Mouse (Mus musculus) limb, embryonic 11.5 days (tissue): ENCODE measurements around the gene Dph3. TPM values are rescaled to one million over a fixed set of nuclear protein-coding genes. Genes with fewer than 3 reads are reported as not detected.
"Not testable (repeated sequence)": the region's sequence is repeated elsewhere in the genome, so short reads cannot be mapped to it uniquely, and the experiment has no call there.

ENCODE experiments used
- ATAC-seq: fragments of 200-750 bp; cut with Nextera tagmentation; 2 replicates; pipeline ENCODE4 v1.8.0; 2017; ENCODE audit warnings: low read depth; ENCODE audit not compliant: insufficient number of reproducible peaks, low FRiP score, low TSS enrichment
- DNase-seq: peaks from one replicate; pipeline ENCODE4 v3.0.0-alpha.2; 2015; ENCODE audit warnings: low spot score
- H3K27ac ChIP-seq: fragments of 300-500 bp; sonication (generic); replicated peaks from 2 replicates; pipeline ENCODE4 v1.5.1; 2014; ENCODE audit warnings: low read depth, mild to moderate bottlenecking, low read length
- H3K27me3 ChIP-seq: fragments of 300-500 bp; sonication (generic); 2 replicates; pipeline ENCODE4 v1.6.1; 2014; ENCODE audit warnings: mild to moderate bottlenecking, low read length, mixed read lengths; ENCODE audit not compliant: control insufficient read depth, insufficient read depth
- H3K36me3 ChIP-seq: fragments of 300-500 bp; sonication (generic); 2 replicates; pipeline ENCODE4 v1.6.1; 2014; ENCODE audit warnings: mild to moderate bottlenecking, low read length, moderate library complexity, mixed read lengths; ENCODE audit not compliant: control insufficient read depth, insufficient read depth
- H3K4me1 ChIP-seq: fragments of 300-500 bp; sonication (generic); 2 replicates; pipeline ENCODE4 v1.6.1; 2014; ENCODE audit warnings: low read length, mixed read lengths; ENCODE audit not compliant: control insufficient read depth, insufficient read depth
- H3K4me2 ChIP-seq: fragments of 300-500 bp; sonication (generic); 2 replicates; pipeline ENCODE4 v1.6.1; 2014; ENCODE audit warnings: low read depth, mild to moderate bottlenecking, moderate library complexity; ENCODE audit not compliant: severe bottlenecking
- H3K4me3 ChIP-seq: fragments of 300-500 bp; sonication (generic); 2 replicates; pipeline ENCODE4 v1.5.1; 2014; ENCODE audit warnings: low read depth, low read length
- H3K9ac ChIP-seq: fragments of 300-500 bp; sonication (generic); 2 replicates; pipeline ENCODE4 v1.6.1; 2014; ENCODE audit warnings: mild to moderate bottlenecking, low read length
- H3K9me3 ChIP-seq: fragments of 300-500 bp; sonication (generic); 2 replicates; pipeline ENCODE4 v1.6.1; 2016; ENCODE audit warnings: low read length; ENCODE audit not compliant: control insufficient read depth
- WGBS: fragments of 180-500 bp; shearing (Covaris S2); extraction: QIAGEN DNeasy Blood & Tissue Kit; methylation state at CpG from one replicate; pipeline ENCODE4 v1.1.7; 2014; 5-methylcytosine and 5-hydroxymethylcytosine counted together
- polyA plus RNA-seq: library from polyadenylated mRNA; unstranded; fragments of >200 nt; fragmentation: Nextera tagmentation; extraction: Ambion mirVana; gene quantifications from 2 replicates; pipeline ENCODE4 v1.2.1, GENCODE M21; 2014

The Dph3 gene
- 86.8 and 86.9 TPM in 2 replicates for polyA plus RNA-seq

- DNase-seq: peak; percentile 99
- WGBS: under 1% methylated on average over 43 of the region's 43 CpGs
- peak; percentile 96 for ATAC-seq
- Histone ChIP-seq H3K36me3 (peaks cover 9% of the 10 kb centered on the region), H3K4me2 (peak within 1 kb of the TSS; percentile 49), H3K9me3 (no peaks in the 10 kb centered on the region), H3K4me1 (no peaks in the 10 kb centered on the region; the same call in 1 of the 2 replicates), H3K9ac (peak within 1 kb of the TSS; percentile 70), H3K27me3 (no peaks in the 10 kb centered on the region), H3K4me3 (peak within 1 kb of the TSS; percentile 56), H3K27ac (no peak within 1 kb of the TSS; the same call in 1 of the 2 replicates)
These were observed at the start of gene Dph3 for GRCm38 (mm10) chr14:32085486-32086201. Dph3 (minus strand) TSS chr14:32085729.

- Histone ChIP-seq H3K4me1 (0 out of 2 replicates have a peak, but pooled peaks cover 2% of the 10 kb centered on the region), H3K36me3 (no peaks in the 10 kb centered on the region), H3K4me2 (no peak overlapping the region), H3K4me3 (no peak overlapping the region), H3K27ac (no peak overlapping the region), H3K9ac (no peak overlapping the region), H3K27me3 (no peaks in the 10 kb centered on the region), H3K9me3 (no peaks in the 10 kb centered on the region)
- no peak for ATAC-seq
- DNase-seq: no peak
- WGBS: 36% methylated on average over 2 of the region's 2 CpGs
These were observed 48.8 kb upstream of the Dph3 start for GRCm38 (mm10) chr14:32134293-32134692.

- 86% methylated on average over 4 of the region's 4 CpGs for WGBS
- no peak for ATAC-seq
- no peak overlapping the region for H3K4me3 ChIP-seq
- H3K4me1 ChIP-seq: 0 out of 2 replicates have a peak, but pooled peaks cover 2% of the 10 kb centered on the region
- no peaks in the 10 kb centered on the region for H3K9me3 ChIP-seq
- H3K9ac ChIP-seq: no peak overlapping the region
- DNase-seq: no peak
- H3K36me3 ChIP-seq: no peaks in the 10 kb centered on the region
- H3K27me3 ChIP-seq: no peaks in the 10 kb centered on the region
- no peak overlapping the region for H3K4me2 ChIP-seq
- no peak overlapping the region for H3K27ac ChIP-seq
These were observed 46.3 kb upstream of the Dph3 start for GRCm38 (mm10) chr14:32131836-32132235.

- Histone ChIP-seq H3K27ac (no peak overlapping the region), H3K36me3 (no peaks in the 10 kb centered on the region), H3K4me3 (no peak overlapping the region), H3K9me3 (no peaks in the 10 kb centered on the region), H3K4me1 (no peaks in the 10 kb centered on the region), H3K27me3 (no peaks in the 10 kb centered on the region), H3K9ac (no peak overlapping the region), H3K4me2 (no peak overlapping the region)
- DNase-seq (no peak), ATAC-seq (no peak)
- WGBS: 82% methylated on average over 5 of the region's 5 CpGs
These were observed 42.9 kb upstream of the Dph3 start for GRCm38 (mm10) chr14:32128409-32128808.

- not testable (repeated sequence) for H3K4me3 ChIP-seq, H3K27ac ChIP-seq, DNase-seq, H3K9me3 ChIP-seq, H3K9ac ChIP-seq, H3K4me2 ChIP-seq, H3K36me3 ChIP-seq, H3K27me3 ChIP-seq, ATAC-seq, H3K4me1 ChIP-seq
- WGBS: 85% methylated on average over 5 of the region's 5 CpGs
These were observed 39.7 kb upstream of the Dph3 start for GRCm38 (mm10) chr14:32125256-32125655.

GRCm38 (mm10) chr14:32124261-32124660 lies 38.7 kb upstream of the Dph3 start:
- Histone ChIP-seq H3K9ac (no peak overlapping the region), H3K27ac (no peak overlapping the region), H3K4me1 (no peaks in the 10 kb centered on the region), H3K36me3 (no peaks in the 10 kb centered on the region), H3K4me3 (no peak overlapping the region), H3K9me3 (no peaks in the 10 kb centered on the region), H3K4me2 (no peak overlapping the region), H3K27me3 (no peaks in the 10 kb centered on the region)
- 78% methylated on average over 3 of the region's 3 CpGs for WGBS
- DNase-seq (no peak), ATAC-seq (no peak)

- Histone ChIP-seq H3K9me3 (no peaks in the 10 kb centered on the region), H3K4me1 (no peaks in the 10 kb centered on the region), H3K4me3 (no peak overlapping the region), H3K4me2 (no peak overlapping the region), H3K9ac (no peak overlapping the region), H3K27me3 (no peaks in the 10 kb centered on the region), H3K36me3 (no peaks in the 10 kb centered on the region), H3K27ac (no peak overlapping the region)
- ATAC-seq (no peak), DNase-seq (peak; percentile 29)
- 41% methylated on average over 2 of the region's 2 CpGs for WGBS
These were observed 36.4 kb upstream of the Dph3 start for GRCm38 (mm10) chr14:32121920-32122315.

GRCm38 (mm10) chr14:32120940-32121919 lies 35.7 kb upstream of the Dph3 start:
- DNase-seq: no peak
- no peak overlapping the region for H3K4me3 ChIP-seq

More at GRCm38 (mm10) chr14:32120940-32121919, 35.7 kb upstream of the Dph3 start:
- H3K4me2 ChIP-seq: no peak overlapping the region
- no peaks in the 10 kb centered on the region for H3K9me3 ChIP-seq
- 40% methylated on average over 11 of the region's 11 CpGs for WGBS
- H3K27ac ChIP-seq: no peak overlapping the region
- no peak for ATAC-seq
- H3K27me3 ChIP-seq: no peaks in the 10 kb centered on the region
- H3K4me1 ChIP-seq: no peaks in the 10 kb centered on the region
- H3K36me3 ChIP-seq: no peaks in the 10 kb centered on the region
- no peak overlapping the region for H3K9ac ChIP-seq
